In genomic region chr19:27149567-27149966, GRCm38 (mm10) we compare ENCODE assay signal across 17 mouse cellular contexts.
DNase-seq lines count a peak whose midpoint lies in the region; ATAC-seq lines count a peak whose summit lies in the region.
"Had no signal": no experiment of that assay in that cellular context is flagged by ENCODE, and none has a peak within 500 bp of the region (broad histone marks: within the 10 kb centered on the region; RNA-seq: fewer than 3 reads in every experiment).

No protein-coding gene starts in this region.

- peaks cover 79% of the 10 kb centered on the region for H3K4me1 ChIP-seq in megakaryocyte, embryonic 14.5 days
- 0 out of 2 replicates have a peak, but pooled peaks cover 3% of the 10 kb centered on the region for H3K4me1 ChIP-seq in hindbrain, embryonic 13.5 days (replicated peaks)
- H3K4me1 ChIP-seq: midbrain, embryonic 12.5 days had no signal

- ATAC-seq in megakaryocyte, adult 5-6 weeks (ENCODE audit: poor library complexity, severe bottlenecking) = no peak
- peak; percentile 61 to 70 for ATAC-seq in hematopoietic stem cell, adult 5-6 weeks (replicated peaks in 1 of 2; ENCODE audit: insufficient read depth in 1 of 2, low FRiP score in 2 of 2, low TSS enrichment in 1 of 2, low read depth in 1 of 2, poor library complexity in 2 of 2, severe bottlenecking in 2 of 2)
- no peak for ATAC-seq in hindbrain, embryonic 13.5 days (ENCODE audit: low FRiP score)
- ATAC-seq: forebrain, embryonic 13.5 days had no signal

- peak overlapping the region; percentile 68 for H3K4me3 ChIP-seq in megakaryocyte, embryonic 14.5 days (replicated peaks)
- no peak overlapping the region for H3K4me3 ChIP-seq in hindbrain, embryonic 13.5 days
- H3K4me3 ChIP-seq: forebrain, embryonic 13.5 days; heart, embryonic 13.5 days; limb, embryonic 13.5 days; midbrain, embryonic 12.5 days; myocyte had no signal

- WGBS in hindbrain, embryonic 13.5 days = 90% methylated on average over 4 of the region's 4 CpGs

- no peak overlapping the region for H3K9ac ChIP-seq in hindbrain, embryonic 13.5 days
- H3K9ac ChIP-seq: forebrain, embryonic 13.5 days; heart, embryonic 13.5 days; limb, embryonic 13.5 days; midbrain, embryonic 12.5 days had no signal

- peaks cover 18% of the 10 kb centered on the region for H3K36me3 ChIP-seq in megakaryocyte, embryonic 14.5 days (replicated peaks; ENCODE audit: low read length)
- H3K36me3 ChIP-seq in hindbrain, embryonic 13.5 days = no peaks in the 10 kb centered on the region
- H3K36me3 ChIP-seq: heart, embryonic 13.5 days; limb, embryonic 13.5 days; midbrain, embryonic 12.5 days had no signal

- no peak overlapping the region for H3K4me2 ChIP-seq in hindbrain, embryonic 13.5 days
- H3K4me2 ChIP-seq: forebrain, embryonic 13.5 days; heart, embryonic 13.5 days; limb, embryonic 13.5 days; midbrain, embryonic 12.5 days had no signal

- peak; percentile 7 for DNase-seq in liver
- peak; percentile 3 for DNase-seq in naive thymus-derived CD4-positive, alpha-beta T cell, adult 2 months (ENCODE audit: low read depth)
- DNase-seq in heart, postnatal 4 days = no peak
- DNase-seq in urinary bladder, postnatal 25 days (ENCODE audit: low spot score) = no peak
- DNase-seq: cerebellum, postnatal 25 days; heart, postnatal 36 days; kidney, postnatal 14 days; lung, postnatal 14 days had no signal

- no peak overlapping the region; the same call in 1 of the 2 replicates for H3K27ac ChIP-seq in hindbrain, embryonic 13.5 days
- H3K27ac ChIP-seq: forebrain, embryonic 13.5 days; heart, embryonic 13.5 days; limb, embryonic 13.5 days; midbrain, embryonic 12.5 days had no signal

- peaks cover 5% of the 10 kb centered on the region for H3K9me3 ChIP-seq in megakaryocyte, embryonic 14.5 days
- H3K9me3 ChIP-seq in hindbrain, embryonic 13.5 days = no peaks in the 10 kb centered on the region
- H3K9me3 ChIP-seq: forebrain, embryonic 13.5 days; heart, embryonic 13.5 days; limb, embryonic 13.5 days; midbrain, embryonic 12.5 days had no signal

- no peaks in the 10 kb centered on the region for H3K27me3 ChIP-seq in megakaryocyte, embryonic 14.5 days (replicated peaks)
- H3K27me3 ChIP-seq in hindbrain, embryonic 13.5 days = no peaks in the 10 kb centered on the region
- H3K27me3 ChIP-seq: forebrain, embryonic 13.5 days; heart, embryonic 13.5 days; limb, embryonic 13.5 days; midbrain, embryonic 12.5 days had no signal

Comparison
In these comparisons a context has a peak if more than half of its experiments do, and no peak if none do; other contexts are left out.
1. ATAC-seq: peak in hematopoietic stem cell, adult 5-6 weeks (2 of 2); none in megakaryocyte, adult 5-6 weeks (single experiment) and hindbrain, embryonic 13.5 days (single experiment).
2. DNase-seq: peak in liver (single experiment) and naive thymus-derived CD4-positive, alpha-beta T cell, adult 2 months (single experiment); none in heart, postnatal 4 days (single experiment) and urinary bladder, postnatal 25 days (single experiment).